Mouse (Mus musculus): ENCODE data around the gene Cbx7. TPM values are rescaled to one million over a fixed set of nuclear protein-coding genes. Genes with fewer than 3 reads are reported as not detected.
"Not testable (repeated sequence)": the region's sequence is repeated elsewhere in the genome, so short reads cannot be mapped to it uniquely, and the experiment has no call there.

Gene Cbx7
- total and polyA plus RNA-seq, 2 experiments from 2014 or later: 0.50 to 0.82 TPM

DNA sequence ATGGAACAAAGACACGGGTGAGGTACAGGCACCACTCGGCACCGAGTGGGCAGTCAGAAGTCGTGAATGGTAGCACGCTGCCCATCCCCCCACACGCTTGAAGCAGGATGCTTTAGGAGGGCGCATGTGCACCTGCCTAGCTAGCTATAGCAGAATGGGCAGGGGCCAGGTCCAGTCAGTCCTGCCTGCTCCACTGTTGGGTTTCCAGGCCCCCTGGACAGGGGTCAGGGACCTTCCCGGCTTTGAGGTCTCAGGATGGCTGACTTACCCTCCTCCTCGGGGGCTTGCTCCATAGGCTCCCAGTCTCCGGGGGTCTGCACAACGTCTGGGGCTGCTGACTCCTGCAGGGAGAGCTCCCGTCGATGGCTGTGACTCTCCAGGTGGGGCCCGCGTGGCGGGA is 52.4 kb downstream of the Cbx7 start:
- no peak overlapping the region for H3K9ac ChIP-seq (replicated peaks; ENCODE audit: low read depth, low read length)
- DNase-seq (ENCODE audit: low spot score) (no peak), ATAC-seq (ENCODE audit: insufficient read depth, low read depth) (no peak)
- H3K27ac ChIP-seq (ENCODE audit: low read depth): no peak overlapping the region
- WGBS: 77% methylated on average over 16 of the region's 16 CpGs
- no peaks in the 10 kb centered on the region for H3K36me3 ChIP-seq (replicated peaks; ENCODE audit: control insufficient read depth, insufficient read depth, low read length)
- no peak overlapping the region for H3K4me3 ChIP-seq (ENCODE audit: low read depth, low read length)
- no peak overlapping the region for H3K4me2 ChIP-seq (ENCODE audit: low read depth, low read length)
- H3K27me3 ChIP-seq (ENCODE audit: control insufficient read depth, insufficient read depth, low read length): 0 out of 2 replicates have a peak, but pooled peaks cover 2% of the 10 kb centered on the region
- no peaks in the 10 kb centered on the region for H3K9me3 ChIP-seq (replicated peaks; ENCODE audit: control insufficient read depth, low read length)
- H3K4me1 ChIP-seq (ENCODE audit: control insufficient read depth, insufficient read depth): no peaks in the 10 kb centered on the region
- no peak for TF ChIP-seq EP300 (IDR thresholded peaks at IDR 0.05; ENCODE audit: low read depth)
- no peak for TF ChIP-seq CTCF (IDR thresholded peaks at IDR 0.05; ENCODE audit: low read depth)

DNA sequence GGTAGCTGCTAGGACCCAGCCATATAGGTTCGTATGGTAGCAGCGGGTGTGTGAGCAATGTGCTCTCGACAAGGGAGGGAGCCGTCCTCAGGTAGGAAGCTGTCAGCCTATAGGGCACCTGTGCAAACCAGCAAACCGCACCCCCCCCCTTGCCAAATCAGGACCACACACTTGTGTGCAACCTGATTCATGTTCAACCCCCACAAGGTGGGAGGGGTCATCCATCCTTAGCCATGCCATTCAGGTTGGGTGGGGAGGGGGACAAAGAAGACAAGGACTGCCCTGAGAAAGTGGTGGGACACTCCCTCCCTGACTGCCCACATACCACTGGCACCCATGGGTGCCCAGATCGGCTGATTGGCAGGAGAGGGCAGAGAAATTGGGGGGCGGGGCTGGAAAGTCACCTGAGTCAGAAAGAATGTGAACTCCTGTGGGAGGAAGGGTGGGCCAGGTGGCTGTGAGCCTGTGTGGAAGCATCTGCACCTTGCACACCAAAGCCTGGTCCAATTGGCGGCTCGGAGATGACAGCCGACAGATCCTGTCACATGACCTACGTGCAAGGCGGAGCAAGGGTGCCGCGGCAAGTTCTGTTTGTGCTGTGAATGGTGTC is 53.7 kb downstream of the Cbx7 start:
- no peak overlapping the region for H3K4me2 ChIP-seq (ENCODE audit: low read depth, low read length)
- no peaks in the 10 kb centered on the region for H3K9me3 ChIP-seq (replicated peaks; ENCODE audit: control insufficient read depth, low read length)
- 0 out of 2 replicates have a peak, but pooled peaks cover 2% of the 10 kb centered on the region for H3K27me3 ChIP-seq (ENCODE audit: control insufficient read depth, insufficient read depth, low read length)
- ATAC-seq (ENCODE audit: insufficient read depth, low read depth) (no peak), DNase-seq (ENCODE audit: low spot score) (no peak)
- no peak for TF ChIP-seq EP300 (IDR thresholded peaks at IDR 0.05; ENCODE audit: low read depth)
- TF ChIP-seq CTCF (IDR thresholded peaks at IDR 0.05; ENCODE audit: low read depth): no peak
- no peak overlapping the region for H3K4me3 ChIP-seq (ENCODE audit: low read depth, low read length)
- WGBS: 94% methylated on average over 14 of the region's 14 CpGs
- no peak overlapping the region for H3K27ac ChIP-seq (ENCODE audit: low read depth)
- H3K36me3 ChIP-seq (replicated peaks; ENCODE audit: control insufficient read depth, insufficient read depth, low read length): no peaks in the 10 kb centered on the region
- no peaks in the 10 kb centered on the region for H3K4me1 ChIP-seq (ENCODE audit: control insufficient read depth, insufficient read depth)
- H3K9ac ChIP-seq (replicated peaks; ENCODE audit: low read depth, low read length): no peak overlapping the region

DNA sequence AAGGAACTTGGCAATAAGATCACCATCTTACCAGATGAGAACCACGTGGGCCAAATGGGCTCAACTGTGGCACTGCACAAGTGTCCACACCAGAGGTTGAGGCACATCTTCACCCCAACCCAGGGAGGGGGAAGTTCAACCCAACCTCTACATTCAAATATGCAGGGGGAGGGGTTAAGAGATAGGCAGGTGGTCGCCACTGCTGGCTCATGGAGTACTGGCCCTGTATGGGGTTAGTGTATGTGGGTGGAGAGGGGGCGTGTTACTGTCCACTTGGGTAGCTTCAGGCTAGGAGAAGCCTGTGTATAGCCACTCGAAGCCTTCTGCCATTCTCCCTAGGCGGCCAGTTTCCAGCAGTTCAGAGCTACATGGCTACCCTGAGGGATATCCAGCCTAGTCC is 54.8 kb downstream of the Cbx7 start:
- Histone ChIP-seq H3K9me3 (replicated peaks; ENCODE audit: control insufficient read depth, low read length) (no peaks in the 10 kb centered on the region), H3K9ac (replicated peaks; ENCODE audit: low read depth, low read length) (no peak overlapping the region), H3K27me3 (ENCODE audit: control insufficient read depth, insufficient read depth, low read length) (0 out of 2 replicates have a peak, but pooled peaks cover 2% of the 10 kb centered on the region), H3K4me3 (ENCODE audit: low read depth, low read length) (no peak overlapping the region), H3K4me1 (ENCODE audit: control insufficient read depth, insufficient read depth) (no peaks in the 10 kb centered on the region), H3K36me3 (replicated peaks; ENCODE audit: control insufficient read depth, insufficient read depth, low read length) (no peaks in the 10 kb centered on the region), H3K4me2 (ENCODE audit: low read depth, low read length) (no peak overlapping the region), H3K27ac (ENCODE audit: low read depth) (no peak overlapping the region)
- no peak for TF ChIP-seq EP300 (IDR thresholded peaks at IDR 0.05; ENCODE audit: low read depth)
- no peak for TF ChIP-seq CTCF (IDR thresholded peaks at IDR 0.05; ENCODE audit: low read depth)
- ATAC-seq (ENCODE audit: insufficient read depth, low read depth): no peak
- DNase-seq (ENCODE audit: low spot score): no peak
- 56% methylated on average over 5 of the region's 5 CpGs for WGBS

DNA sequence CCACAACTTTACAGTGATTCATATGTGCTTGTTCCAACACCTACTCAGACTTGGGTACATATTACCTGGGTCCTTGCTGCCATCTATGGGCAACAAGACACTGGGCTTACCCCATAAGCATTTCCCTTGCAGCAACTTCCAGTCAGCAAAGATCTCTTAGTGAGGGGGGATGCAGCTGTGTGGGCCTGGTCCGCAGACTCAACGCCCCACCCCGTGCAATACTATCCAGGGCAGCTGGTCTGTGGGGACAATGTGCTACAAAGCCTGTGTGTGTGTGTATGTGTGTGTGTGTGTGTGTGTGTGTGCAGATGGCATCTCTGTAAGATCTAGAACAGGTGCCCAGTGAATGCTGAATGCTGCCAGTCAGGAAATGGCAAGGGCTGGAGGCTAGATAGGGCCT is 56.6 kb downstream of the Cbx7 start:
- WGBS: 93% methylated on average over 3 of the region's 3 CpGs
- no peak overlapping the region for H3K9ac ChIP-seq (replicated peaks; ENCODE audit: low read depth, low read length)
- H3K4me3 ChIP-seq (ENCODE audit: low read depth, low read length): no peak overlapping the region
- DNase-seq (ENCODE audit: low spot score) (no peak), ATAC-seq (ENCODE audit: insufficient read depth, low read depth) (no peak)
- TF ChIP-seq CTCF (IDR thresholded peaks at IDR 0.05; ENCODE audit: low read depth): no peak; the same call in 1 of the 2 replicates
- no peak for TF ChIP-seq EP300 (IDR thresholded peaks at IDR 0.05; ENCODE audit: low read depth)
- H3K36me3 ChIP-seq (replicated peaks; ENCODE audit: control insufficient read depth, insufficient read depth, low read length): no peaks in the 10 kb centered on the region
- no peak overlapping the region for H3K27ac ChIP-seq (ENCODE audit: low read depth)
- H3K4me1 ChIP-seq (ENCODE audit: control insufficient read depth, insufficient read depth): no peaks in the 10 kb centered on the region
- H3K27me3 ChIP-seq (ENCODE audit: control insufficient read depth, insufficient read depth, low read length): no peaks in the 10 kb centered on the region
- H3K9me3 ChIP-seq (replicated peaks; ENCODE audit: control insufficient read depth, low read length): no peaks in the 10 kb centered on the region
- H3K4me2 ChIP-seq (ENCODE audit: low read depth, low read length): no peak overlapping the region

DNA sequence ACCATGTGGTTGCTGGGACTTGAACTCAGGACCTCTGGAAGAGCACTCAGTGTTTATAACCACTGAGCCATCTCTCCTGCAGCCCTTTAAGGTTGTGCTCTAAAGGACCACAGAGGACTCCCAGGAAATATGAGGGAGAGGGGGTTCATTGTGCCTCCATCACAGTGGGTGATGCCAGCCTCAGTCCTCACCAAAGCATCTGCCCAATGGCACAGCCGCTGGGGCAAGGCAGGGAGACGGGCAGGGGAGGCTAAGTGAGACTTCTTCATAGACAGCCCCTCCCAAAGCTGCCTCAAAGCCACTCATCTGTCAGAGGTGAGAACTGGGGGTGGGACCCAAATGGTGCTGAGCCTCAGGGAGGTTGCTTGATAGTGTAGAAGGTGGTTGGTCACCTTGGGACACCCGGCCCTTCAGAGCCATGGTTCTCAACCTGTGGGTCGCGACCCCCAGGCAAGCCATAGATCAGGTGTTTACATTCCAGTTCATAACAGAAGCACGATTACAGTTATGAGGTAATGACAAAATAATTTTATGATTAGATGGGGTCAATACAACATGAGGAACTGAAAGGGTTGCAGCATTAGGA is 57.1 kb downstream of the Cbx7 start:
- no peak overlapping the region for H3K9ac ChIP-seq (replicated peaks; ENCODE audit: low read depth, low read length)
- WGBS: 76% methylated on average over 6 of the region's 6 CpGs
- TF ChIP-seq EP300 (IDR thresholded peaks at IDR 0.05; ENCODE audit: low read depth): no peak
- TF ChIP-seq CTCF (IDR thresholded peaks at IDR 0.05; ENCODE audit: low read depth): no peak
- DNase-seq (ENCODE audit: low spot score) (no peak), ATAC-seq (ENCODE audit: insufficient read depth, low read depth) (no peak)
- H3K27me3 ChIP-seq (ENCODE audit: control insufficient read depth, insufficient read depth, low read length): no peaks in the 10 kb centered on the region
- H3K4me1 ChIP-seq (ENCODE audit: control insufficient read depth, insufficient read depth): no peaks in the 10 kb centered on the region
- no peak overlapping the region for H3K4me3 ChIP-seq (ENCODE audit: low read depth, low read length)
- H3K36me3 ChIP-seq (replicated peaks; ENCODE audit: control insufficient read depth, insufficient read depth, low read length): no peaks in the 10 kb centered on the region
- H3K4me2 ChIP-seq (ENCODE audit: low read depth, low read length): no peak overlapping the region
- H3K27ac ChIP-seq (ENCODE audit: low read depth): no peak overlapping the region
- no peaks in the 10 kb centered on the region for H3K9me3 ChIP-seq (replicated peaks; ENCODE audit: control insufficient read depth, low read length)

DNA sequence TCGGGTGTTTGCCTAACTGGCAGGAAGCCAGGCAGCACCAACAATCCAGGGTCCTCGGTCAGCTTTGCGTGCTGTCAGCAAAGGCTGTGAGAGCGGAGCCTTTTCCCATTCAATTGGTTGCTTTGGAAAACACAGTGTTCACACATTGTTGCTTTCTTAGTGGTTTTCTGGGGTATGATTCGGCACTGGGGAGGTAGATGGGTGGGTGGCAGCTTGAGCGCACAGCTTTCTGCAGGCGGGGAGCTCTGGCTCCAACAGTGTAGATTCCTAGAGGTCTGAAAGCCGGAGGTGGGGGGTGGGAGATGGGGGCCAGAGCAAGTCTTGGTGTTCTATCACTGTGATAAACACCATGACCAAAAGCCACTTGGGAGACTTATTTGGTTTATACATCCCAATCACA is 59.6 kb downstream of the Cbx7 start:
- Histone ChIP-seq H3K36me3 (replicated peaks; ENCODE audit: control insufficient read depth, insufficient read depth, low read length) (no peaks in the 10 kb centered on the region), H3K4me2 (ENCODE audit: low read depth, low read length) (no peak overlapping the region), H3K27me3 (ENCODE audit: control insufficient read depth, insufficient read depth, low read length) (no peaks in the 10 kb centered on the region), H3K4me3 (ENCODE audit: low read depth, low read length) (no peak overlapping the region), H3K4me1 (ENCODE audit: control insufficient read depth, insufficient read depth) (no peaks in the 10 kb centered on the region), H3K27ac (ENCODE audit: low read depth) (no peak overlapping the region), H3K9me3 (replicated peaks; ENCODE audit: control insufficient read depth, low read length) (no peaks in the 10 kb centered on the region), H3K9ac (replicated peaks; ENCODE audit: low read depth, low read length) (no peak overlapping the region)
- no peak for ATAC-seq (ENCODE audit: insufficient read depth, low read depth)
- no peak for TF ChIP-seq CTCF (IDR thresholded peaks at IDR 0.05; ENCODE audit: low read depth)
- TF ChIP-seq EP300 (IDR thresholded peaks at IDR 0.05; ENCODE audit: low read depth): no peak
- DNase-seq (ENCODE audit: low spot score): no peak
- WGBS: 82% methylated on average over 8 of the region's 8 CpGs

DNA sequence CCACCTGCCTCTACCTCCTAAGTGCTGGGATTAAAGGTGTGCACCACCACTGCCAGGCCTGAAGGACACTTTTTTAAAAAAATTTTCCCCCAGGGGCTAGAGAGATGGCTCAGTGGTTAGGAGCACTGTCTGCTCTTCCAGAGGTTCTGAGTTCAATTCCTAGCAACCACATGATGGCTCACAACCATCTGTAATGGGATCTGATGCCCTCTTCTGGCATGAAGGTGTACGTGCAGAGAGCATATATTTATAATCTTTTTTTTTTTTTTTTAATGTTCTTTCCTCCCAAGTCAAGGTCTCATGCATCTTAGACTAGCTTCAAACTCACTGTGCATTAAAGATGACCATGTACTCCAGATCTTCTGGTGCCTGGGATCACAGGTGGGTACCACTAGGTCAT is 60.1 kb downstream of the Cbx7 start:
- not testable (repeated sequence) for DNase-seq (ENCODE audit: low spot score); H3K27ac ChIP-seq (ENCODE audit: low read depth); H3K4me1 ChIP-seq (ENCODE audit: control insufficient read depth, insufficient read depth); H3K27me3 ChIP-seq (ENCODE audit: control insufficient read depth, insufficient read depth, low read length); H3K4me3 ChIP-seq (ENCODE audit: low read depth, low read length); H3K36me3 ChIP-seq (replicated peaks; ENCODE audit: control insufficient read depth, insufficient read depth, low read length); H3K9me3 ChIP-seq (replicated peaks; ENCODE audit: control insufficient read depth, low read length); H3K9ac ChIP-seq (replicated peaks; ENCODE audit: low read depth, low read length); H3K4me2 ChIP-seq (ENCODE audit: low read depth, low read length); ATAC-seq (ENCODE audit: insufficient read depth, low read depth)
- 73% methylated on average over 1 of the region's 1 CpGs for WGBS

DNA sequence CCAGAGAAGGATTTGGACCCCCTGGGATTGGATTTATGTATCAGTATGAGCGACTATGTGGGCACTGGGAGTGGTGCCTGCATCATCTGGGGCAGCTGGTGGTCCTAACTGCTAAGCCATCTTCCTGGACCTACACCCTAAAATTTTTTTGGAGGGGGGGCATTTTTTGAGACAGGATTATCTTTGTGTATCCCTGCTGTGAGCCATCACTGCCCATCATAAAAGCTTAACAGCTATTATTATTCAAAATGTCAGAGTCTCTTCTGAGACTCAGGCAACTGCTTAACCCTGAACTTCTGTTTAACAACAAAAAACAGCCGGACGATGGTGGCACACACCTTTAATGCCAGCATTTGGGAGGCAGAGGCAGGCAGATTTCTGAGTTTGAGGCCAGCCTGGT is 61.9 kb downstream of the Cbx7 start:
- H3K4me2 ChIP-seq (ENCODE audit: low read depth, low read length); H3K4me3 ChIP-seq (ENCODE audit: low read depth, low read length); ATAC-seq (ENCODE audit: insufficient read depth, low read depth); DNase-seq (ENCODE audit: low spot score); H3K27ac ChIP-seq (ENCODE audit: low read depth); H3K9ac ChIP-seq (replicated peaks; ENCODE audit: low read depth, low read length); H3K4me1 ChIP-seq (ENCODE audit: control insufficient read depth, insufficient read depth); H3K27me3 ChIP-seq (ENCODE audit: control insufficient read depth, insufficient read depth, low read length); H3K9me3 ChIP-seq (replicated peaks; ENCODE audit: control insufficient read depth, low read length); H3K36me3 ChIP-seq (replicated peaks; ENCODE audit: control insufficient read depth, insufficient read depth, low read length): not testable (repeated sequence)
- WGBS: 83% methylated on average over 3 of the region's 3 CpGs
